In genomic region chr4:130792376-130793179, GRCm38 (mm10) we compare ENCODE assay signal across 8 mouse cellular contexts. TPM values are rescaled to one million over a fixed set of nuclear protein-coding genes. Genes with fewer than 3 reads are reported as not detected.
DNase-seq lines count a peak whose midpoint lies in the region; ATAC-seq and TF ChIP-seq lines count a peak whose summit lies in the region.

Sdc3 (plus strand) TSS chr4:130792537.

- ATAC-seq in heart, embryonic 16.5 days (replicated peaks; ENCODE audit: extremely low read depth, insufficient read depth, low FRiP score), result peak; percentile 26
- peak; percentile 48 for ATAC-seq in midbrain, embryonic 15.5 days (replicated peaks)

- H3K4me1 ChIP-seq in E14TG2a.4 (replicated peaks; ENCODE audit: low read depth, low read length), result peaks cover 17% of the 10 kb centered on the region
- H3K4me1 ChIP-seq in heart, embryonic 16.5 days (ENCODE audit: control insufficient read depth, insufficient read depth, low read length), result peaks cover 17% of the 10 kb centered on the region
- peaks cover 47% of the 10 kb centered on the region for H3K4me1 ChIP-seq in midbrain, embryonic 15.5 days

- peaks cover 66% of the 10 kb centered on the region for H3K27me3 ChIP-seq in E14TG2a.4 (ENCODE audit: insufficient read depth, low read length)
- H3K27me3 ChIP-seq in heart, embryonic 16.5 days (ENCODE audit: control insufficient read depth, insufficient read depth, low read length), result no peaks in the 10 kb centered on the region
- H3K27me3 ChIP-seq in midbrain, embryonic 15.5 days (replicated peaks), result no peaks in the 10 kb centered on the region

- 0 out of 2 replicates have a peak, but pooled peaks cover 4% of the 10 kb centered on the region for H3K9me3 ChIP-seq in E14TG2a.4 (ENCODE audit: low read length)
- H3K9me3 ChIP-seq in heart, embryonic 16.5 days (replicated peaks; ENCODE audit: control insufficient read depth, low read length), result no peaks in the 10 kb centered on the region
- H3K9me3 ChIP-seq in midbrain, embryonic 15.5 days, result no peaks in the 10 kb centered on the region

- no peaks in the 10 kb centered on the region for H3K36me3 ChIP-seq in E14TG2a.4 (ENCODE audit: insufficient read depth, low read length)
- no peaks in the 10 kb centered on the region for H3K36me3 ChIP-seq in heart, embryonic 16.5 days (ENCODE audit: control insufficient read depth, insufficient read depth)
- H3K36me3 ChIP-seq in midbrain, embryonic 15.5 days (replicated peaks), result no peaks in the 10 kb centered on the region

- no peak for TF ChIP-seq CTCF in gastrocnemius, adult 2 months (IDR thresholded peaks at IDR 0.05)
- no peak for TF ChIP-seq CTCF in E14TG2a.4 (conservative IDR thresholded peaks at IDR 0.05; ENCODE audit: low read length)

- H3K27ac ChIP-seq in gastrocnemius, adult 2 months, result peak within 1 kb of the TSS; percentile 82
- H3K27ac ChIP-seq in heart, embryonic 16.5 days (ENCODE audit: low read length), result peak within 1 kb of the TSS; percentile 46
- H3K27ac ChIP-seq in midbrain, embryonic 15.5 days, result peak within 1 kb of the TSS; percentile 83

- peak within 1 kb of the TSS; percentile 95 for H3K9ac ChIP-seq in heart, embryonic 16.5 days (ENCODE audit: low read length)
- H3K9ac ChIP-seq in midbrain, embryonic 15.5 days, result peak within 1 kb of the TSS; percentile 96

- intact Hi-C loops in gastrocnemius, adult 2 months (cut with DNase I), result no loop called here
- intact Hi-C loops in gastrocnemius, postnatal 36 days (cut with DNase I), result no loop called here
- intact Hi-C loops in left cerebral cortex, postnatal 10 days (cut with DNase I), result no loop called here

- whole genome bisulfite sequencing in heart, embryonic 16.5 days, result 2% methylated on average over 69 of the region's 99 CpGs
- WGBS in midbrain, embryonic 15.5 days, result 1% methylated on average over 74 of the region's 99 CpGs

- peak within 1 kb of the TSS; percentile 90 for H3K4me3 ChIP-seq in gastrocnemius, adult 2 months
- peak within 1 kb of the TSS; percentile 83 for H3K4me3 ChIP-seq in E14TG2a.4 (replicated peaks; ENCODE audit: low read length)
- peak within 1 kb of the TSS; percentile 82 for H3K4me3 ChIP-seq in heart, embryonic 16.5 days (ENCODE audit: low read length)
- H3K4me3 ChIP-seq in midbrain, embryonic 15.5 days, result peak within 1 kb of the TSS; percentile 73

- H3K4me2 ChIP-seq in heart, embryonic 16.5 days (ENCODE audit: low read depth, low read length), result peak within 1 kb of the TSS; percentile 98
- peak within 1 kb of the TSS; percentile 88 for H3K4me2 ChIP-seq in midbrain, embryonic 15.5 days

- peak; percentile 67 for DNase-seq in gastrocnemius, adult 2 months
- no peak for DNase-seq in gastrocnemius, postnatal 36 days
- DNase-seq in embryo, embryonic 11 days, result peak; percentile 76
- peak in 1 of 2 experiments; percentile 74 for DNase-seq in left cerebral cortex, postnatal 10 days (ENCODE audit: extremely low spot score in 1 of 2, low spot score in 2 of 2)
- no peak for DNase-seq in frontal cortex, postnatal 36 days (ENCODE audit: low spot score in 2 of 2)

RNA-seq across cellular contexts. Expression of gene Sdc3, which starts in this region (rescaled TPM):
- total RNA-seq in gastrocnemius, adult 2 months (2021), result 10 to 100 TPM in 1 of 2 experiments, 1 to 10 TPM in 1; 8.5 to 12.5 TPM
- total RNA-seq in gastrocnemius, postnatal 36 days (2021), result 10 to 100 TPM in 1 of 2 experiments, 1 to 10 TPM in 1; 8.4 to 14.2 TPM
- 19.9 and 21.3 TPM in 2 replicates for polyA plus RNA-seq in heart, embryonic 16.5 days (2015; fragmentation: Nextera tagmentation; extraction: Ambion mirVana)
- 100 to 1,000 TPM; 385 to 392 TPM for total RNA-seq in left cerebral cortex, postnatal 10 days (2021)
- 180 and 186 TPM in 2 replicates for polyA plus RNA-seq in midbrain, embryonic 15.5 days (2015; fragmentation: Nextera tagmentation; extraction: Ambion mirVana)

Comparison
In these comparisons a context has a peak if more than half of its experiments do, and no peak if none do; other contexts are left out.
1. RNA of gene Sdc3 (total RNA-seq): 385 to 392 TPM in left cerebral cortex, postnatal 10 days; 8.4 to 14.2 TPM in gastrocnemius, postnatal 36 days and 8.5 to 12.5 TPM in gastrocnemius, adult 2 months; every median in the first group is over 10 times any median in the second.
2. DNase-seq: peak in gastrocnemius, adult 2 months (single experiment) and embryo, embryonic 11 days (single experiment); none in gastrocnemius, postnatal 36 days (0 of 2) and frontal cortex, postnatal 36 days (0 of 2).
3. Peak in every context shown above with its lines, with median percentiles within 50 percentile points of each other: H3K27ac ChIP-seq and H3K4me3 ChIP-seq.